Mouse (Mus musculus) midbrain, postnatal 0 days (tissue): ENCODE measurements around the gene Larp1b. TPM values are rescaled to one million over a fixed set of nuclear protein-coding genes. Genes with fewer than 3 reads are reported as not detected.

Experiments used
- ATAC-seq: fragments of 200-750 bp; cut with Nextera tagmentation; 2 replicates; pipeline ENCODE4 v1.8.0; 2017; ENCODE audit warnings: moderate number of reproducible peaks, mild to moderate bottlenecking, moderate TSS enrichment, moderate library complexity; ENCODE audit not compliant: low FRiP score
- DNase-seq: peaks from one replicate; pipeline ENCODE4 v3.0.0-alpha.2; 2015; ENCODE audit warnings: low spot score
- H3K27ac ChIP-seq: fragments of 300-500 bp; sonication (generic); 2 replicates; pipeline ENCODE4 v1.5.1; 2014; ENCODE audit warnings: low read depth, mild to moderate bottlenecking, low read length, mixed read lengths
- H3K27me3 ChIP-seq: fragments of 300-500 bp; sonication (generic); 2 replicates; pipeline ENCODE4 v1.6.1; 2014; ENCODE audit warnings: low read length, control low read depth, mixed read lengths; ENCODE audit not compliant: insufficient read depth
- H3K36me3 ChIP-seq: fragments of 300-500 bp; sonication (generic); 2 replicates; pipeline ENCODE4 v1.6.1; 2014; ENCODE audit warnings: low read length, control low read depth, mixed read lengths; ENCODE audit not compliant: insufficient read depth
- H3K4me1 ChIP-seq: fragments of 300-500 bp; sonication (generic); 2 replicates; pipeline ENCODE4 v1.6.1; 2014; ENCODE audit warnings: mild to moderate bottlenecking, control low read depth, antibody characterized with exemption, low read length, mixed read lengths; ENCODE audit not compliant: insufficient read depth
- H3K4me2 ChIP-seq: fragments of 300-500 bp; sonication (generic); 2 replicates; pipeline ENCODE4 v1.6.1; 2014; ENCODE audit warnings: low read depth, mild to moderate bottlenecking, low read length, mixed read lengths; ENCODE audit not compliant: poor library complexity, severe bottlenecking
- H3K4me3 ChIP-seq: fragments of 300-500 bp; sonication (generic); 2 replicates; pipeline ENCODE4 v1.5.1; 2014; ENCODE audit warnings: low read depth, mild to moderate bottlenecking, low read length, moderate library complexity
- H3K9ac ChIP-seq: fragments of 300-500 bp; sonication (generic); replicated peaks from 2 replicates; pipeline ENCODE4 v1.6.1; 2014; ENCODE audit warnings: mild to moderate bottlenecking, low read length, moderate library complexity, mixed read lengths; ENCODE audit not compliant: poor library complexity, severe bottlenecking
- H3K9me3 ChIP-seq: fragments of 300-500 bp; sonication (generic); 2 replicates; pipeline ENCODE4 v1.6.1; 2016; ENCODE audit warnings: low read length, control low read depth
- CTCF ChIP-seq: IDR thresholded peaks from 2 replicates; pipeline ENCODE4 v1.5.1; 2016; ENCODE audit warnings: antibody characterized with exemption, mild to moderate bottlenecking
- WGBS: fragments of 180-500 bp; shearing (Covaris S2); extraction: QIAGEN DNeasy Blood & Tissue Kit; methylation state at CpG from one replicate; pipeline ENCODE4 v1.1.7; 2014; 5-methylcytosine and 5-hydroxymethylcytosine counted together
- polyA plus RNA-seq: library from polyadenylated mRNA; unstranded; fragments of >200 nt; fragmentation: Nextera tagmentation; extraction: Ambion mirVana; gene quantifications from 2 replicates; pipeline ENCODE4 v1.2.1, GENCODE M21; 2015
- total RNA-seq: library from RNA; depleted of rRNA; stranded (reverse); fragments of >200 nt; gene quantifications from 2 replicates; pipeline ENCODE4 v1.2.3, GENCODE M21; 2014

Gene Larp1b
- total and polyA plus RNA-seq, 2 experiments from 2014 or later = 5.0 to 12.8 TPM

DNA sequence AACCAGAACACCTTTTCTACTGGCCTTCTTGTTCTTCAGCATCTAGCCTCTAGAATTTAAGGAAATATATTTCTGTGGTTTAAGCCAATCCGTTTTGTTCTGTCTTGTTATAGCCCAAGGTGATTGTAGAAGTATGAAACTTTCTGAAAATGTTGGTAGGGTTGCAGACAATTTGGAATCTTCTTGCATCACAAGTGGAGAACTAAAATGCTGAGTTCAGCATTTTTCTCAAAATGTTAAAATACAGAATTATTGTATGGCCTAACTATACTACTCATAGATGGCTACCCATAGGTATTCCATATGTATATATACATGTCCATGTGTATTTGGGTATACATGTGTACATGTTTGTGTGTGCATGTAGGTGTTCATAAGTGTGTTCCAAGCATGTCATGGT, 81.1 kb downstream of the Larp1b start:
- no peak overlapping the region for H3K4me2 ChIP-seq
- TF ChIP-seq CTCF = no peak
- H3K9me3 ChIP-seq = no peaks in the 10 kb centered on the region
- H3K4me3 ChIP-seq = no peak overlapping the region
- WGBS = 89% methylated on average over 1 of the region's 1 CpGs
- H3K27me3 ChIP-seq = no peaks in the 10 kb centered on the region
- H3K27ac ChIP-seq = no peak overlapping the region
- no peaks in the 10 kb centered on the region for H3K4me1 ChIP-seq
- no peak for ATAC-seq
- no peak overlapping the region for H3K9ac ChIP-seq
- no peak for DNase-seq
- no peaks in the 10 kb centered on the region for H3K36me3 ChIP-seq

DNA sequence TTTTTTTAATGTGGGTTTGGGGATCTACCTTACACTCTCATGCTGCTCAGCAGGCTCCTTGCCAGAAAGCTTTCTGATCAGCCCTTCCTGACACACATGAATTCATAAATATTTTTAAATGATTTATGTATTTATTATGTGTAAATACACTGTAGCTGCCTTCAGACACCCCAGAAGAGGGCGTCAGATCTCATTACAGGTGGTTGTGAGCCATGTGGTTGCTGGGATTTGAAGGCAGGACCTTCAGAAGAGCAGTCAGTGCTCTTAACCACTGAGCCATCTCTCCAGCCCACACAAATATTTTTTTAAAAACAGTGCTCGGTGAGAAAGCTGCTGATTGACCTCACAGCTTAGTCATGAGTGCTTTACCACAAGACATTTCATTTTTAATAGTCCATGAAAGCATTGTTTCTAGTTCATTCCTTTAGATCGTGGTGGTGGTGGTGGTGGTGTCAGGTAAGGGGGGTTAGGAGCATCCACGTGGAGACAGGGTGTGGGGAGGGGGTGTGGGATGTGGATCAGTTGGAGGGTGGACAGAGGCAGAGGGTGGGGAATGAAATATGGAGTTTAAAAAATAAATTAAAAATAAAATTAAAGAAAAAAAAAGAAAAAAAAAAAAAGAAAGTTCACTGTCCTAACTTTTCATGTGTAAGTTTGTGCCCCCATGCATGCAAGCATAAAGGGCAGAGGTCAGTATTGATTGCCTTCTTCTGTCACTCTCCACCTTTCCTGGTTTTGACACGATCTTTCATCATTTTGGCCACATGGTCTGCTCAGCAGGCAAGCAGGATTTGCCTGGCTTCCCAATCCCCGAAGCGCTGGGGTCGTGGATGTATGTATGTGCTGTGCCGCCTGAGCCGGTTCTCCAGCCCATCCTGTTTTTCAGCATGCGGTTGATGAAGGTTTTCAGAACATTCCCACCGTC, 81.9 kb downstream of the Larp1b start:
- no peaks in the 10 kb centered on the region for H3K36me3 ChIP-seq
- no peaks in the 10 kb centered on the region for H3K27me3 ChIP-seq
- no peak overlapping the region for H3K4me2 ChIP-seq
- WGBS = 80% methylated on average over 12 of the region's 12 CpGs
- no peak for ATAC-seq
- H3K27ac ChIP-seq = no peak overlapping the region
- H3K4me1 ChIP-seq = no peaks in the 10 kb centered on the region
- H3K9me3 ChIP-seq = no peaks in the 10 kb centered on the region
- H3K9ac ChIP-seq = no peak overlapping the region
- TF ChIP-seq CTCF = no peak
- DNase-seq = no peak
- no peak overlapping the region for H3K4me3 ChIP-seq

DNA sequence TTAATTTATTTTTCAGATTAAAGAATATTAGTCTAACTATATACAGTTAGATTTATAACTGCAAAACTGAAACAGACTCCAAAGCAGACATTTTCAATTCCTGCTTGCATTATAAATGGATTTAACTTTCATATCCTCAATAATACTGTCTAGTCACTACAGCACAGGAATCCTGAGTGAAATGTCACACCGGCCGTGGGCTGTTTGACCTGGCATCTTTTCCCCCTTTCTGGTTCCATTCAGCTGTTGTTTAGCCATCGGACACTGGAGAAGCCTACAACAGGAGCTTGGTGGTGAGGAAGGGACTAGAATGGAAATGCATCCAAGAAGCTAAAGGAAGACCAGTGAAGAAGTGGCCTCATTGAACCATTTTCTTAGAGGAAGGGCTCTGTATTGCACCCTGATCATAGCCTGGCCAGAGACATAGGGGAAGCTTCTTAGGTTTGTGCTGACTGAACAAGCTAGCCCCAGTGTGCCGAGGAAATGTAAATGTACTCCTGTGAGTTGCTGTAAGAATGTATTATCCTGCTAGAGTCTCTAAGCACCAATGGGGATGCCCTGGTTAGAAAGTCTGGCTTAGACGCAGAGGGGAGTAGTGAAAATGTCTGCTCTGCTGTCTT, 88.8 kb downstream of the Larp1b start:
- no peak for DNase-seq
- Histone ChIP-seq H3K27ac (no peak overlapping the region), H3K9me3 (no peaks in the 10 kb centered on the region), H3K4me3 (no peak overlapping the region), H3K27me3 (no peaks in the 10 kb centered on the region), H3K4me1 (no peaks in the 10 kb centered on the region), H3K9ac (no peak overlapping the region), H3K4me2 (no peak overlapping the region), H3K36me3 (no peaks in the 10 kb centered on the region)
- no peak for TF ChIP-seq CTCF
- ATAC-seq = no peak
- 61% methylated on average over 5 of the region's 5 CpGs for WGBS

DNA sequence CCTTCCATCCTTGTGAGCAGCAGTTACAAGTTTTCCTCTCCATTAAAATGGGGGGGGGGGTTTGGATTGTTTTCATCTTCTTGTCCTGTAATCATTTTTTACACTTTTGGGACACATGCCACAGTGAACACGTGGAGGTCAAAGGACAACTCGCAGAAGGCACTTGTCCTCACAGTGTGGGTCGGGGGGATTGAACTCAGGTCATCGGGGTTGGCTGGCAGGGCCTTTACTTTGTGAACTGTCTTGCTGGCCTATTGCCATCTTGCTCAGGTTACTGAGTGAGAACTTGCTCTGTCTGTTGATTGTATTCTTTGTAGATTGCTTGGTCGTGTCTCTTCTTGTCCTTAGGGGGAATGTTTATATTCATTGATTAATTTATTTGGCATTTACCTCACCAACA, 91.6 kb downstream of the Larp1b start:
- Histone ChIP-seq H3K4me1 (no peaks in the 10 kb centered on the region), H3K9me3 (no peaks in the 10 kb centered on the region), H3K36me3 (no peaks in the 10 kb centered on the region), H3K27ac (no peak overlapping the region), H3K9ac (no peak overlapping the region), H3K4me3 (no peak overlapping the region), H3K4me2 (no peak overlapping the region), H3K27me3 (no peaks in the 10 kb centered on the region)
- 72% methylated on average over 5 of the region's 5 CpGs for WGBS
- no peak for TF ChIP-seq CTCF
- DNase-seq (no peak), ATAC-seq (no peak)

DNA sequence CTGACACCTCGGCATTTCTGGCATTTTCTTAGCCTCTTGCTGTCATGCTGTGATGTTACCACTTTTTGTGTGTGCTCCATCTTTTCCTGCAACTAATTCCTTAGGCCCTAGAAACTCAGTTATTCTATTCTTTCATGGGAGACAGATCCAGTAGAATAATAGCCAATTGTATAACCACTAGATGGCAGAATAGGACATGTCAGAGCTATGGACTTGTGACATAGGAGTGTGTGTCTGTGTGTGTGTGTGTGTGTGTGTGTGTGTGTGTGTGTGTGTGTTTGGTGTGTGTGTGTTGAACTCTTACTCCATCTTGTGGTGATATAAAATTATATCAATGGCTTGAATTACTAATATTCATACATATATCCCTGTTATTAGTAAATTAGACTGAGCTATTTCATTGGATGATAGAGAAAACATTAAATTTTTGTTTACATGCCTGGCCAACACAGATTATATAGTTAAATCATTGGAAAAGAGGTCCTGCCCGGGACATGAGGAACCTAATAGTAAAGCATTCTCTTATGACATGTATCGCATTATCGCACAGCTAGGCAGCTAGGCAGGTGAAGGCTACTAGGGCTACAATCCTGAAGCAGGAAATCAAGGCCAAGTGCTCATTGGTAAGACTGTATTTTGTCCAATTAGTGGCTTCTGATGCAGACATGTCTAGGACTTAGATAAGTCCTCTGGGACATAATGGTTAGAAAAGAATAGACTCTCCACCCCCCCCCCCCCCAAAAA, 92.7 kb downstream of the Larp1b start:
- no peak overlapping the region for H3K27ac ChIP-seq
- no peak overlapping the region for H3K9ac ChIP-seq
- H3K4me1 ChIP-seq = no peaks in the 10 kb centered on the region
- H3K4me3 ChIP-seq = no peak overlapping the region
- DNase-seq (peak; percentile 88), ATAC-seq (peak; percentile 81; the same call in 1 of the 2 replicates)
- TF ChIP-seq CTCF = peak; percentile 92
- H3K4me2 ChIP-seq = no peak overlapping the region
- no peaks in the 10 kb centered on the region for H3K27me3 ChIP-seq
- H3K36me3 ChIP-seq = no peaks in the 10 kb centered on the region
- no peaks in the 10 kb centered on the region for H3K9me3 ChIP-seq
- WGBS = 78% methylated on average over 4 of the region's 4 CpGs
